Comparison of ENCODE assay signal across 19 mouse cellular contexts in genomic region chr11:77932576-77932975, GRCm38 (mm10). TPM values are rescaled to one million over a fixed set of nuclear protein-coding genes. Genes with fewer than 3 reads are reported as not detected.
DNase-seq lines count a peak whose midpoint lies in the region; ATAC-seq and TF ChIP-seq lines count a peak whose summit lies in the region.
"Had no signal": no experiment of that assay in that cellular context is flagged by ENCODE, and none has a peak within 500 bp of the region (broad histone marks: within the 10 kb centered on the region; RNA-seq: fewer than 3 reads in every experiment).

No protein-coding gene starts in this region.

- TF ChIP-seq CTCF in left cerebral cortex, adult 2 months (IDR thresholded peaks at IDR 0.05): no peak
- TF ChIP-seq CTCF in olfactory bulb, adult 2 months (IDR thresholded peaks at IDR 0.05; ENCODE audit: insufficient read depth, low read depth, low read length): no peak
- TF ChIP-seq CTCF in thymus, adult 2 months (IDR thresholded peaks at IDR 0.05; ENCODE audit: borderline replicate concordance, control insufficient read depth, extremely low read depth, insufficient read depth, low read length, poor library complexity): no peak

- whole genome bisulfite sequencing in hindbrain, embryonic 12.5 days: 39% methylated on average over 5 of the region's 5 CpGs
- 52% methylated on average over 5 of the region's 5 CpGs for WGBS in midbrain, embryonic 13.5 days
- WGBS in olfactory bulb, adult 2 months: 23% methylated on average over 5 of the region's 5 CpGs
- 33% methylated on average over 5 of the region's 5 CpGs for WGBS in thymus, adult 2 months

- peak overlapping the region; percentile 77 for H3K4me3 ChIP-seq in left cerebral cortex, adult 2 months
- H3K4me3 ChIP-seq in hindbrain, embryonic 12.5 days: peak overlapping the region; percentile 66
- H3K4me3 ChIP-seq in midbrain, embryonic 13.5 days (replicated peaks): peak overlapping the region; percentile 88
- H3K4me3 ChIP-seq in olfactory bulb, adult 2 months (ENCODE audit: insufficient read depth, low read depth, low read length): peak overlapping the region; percentile 97
- no peak overlapping the region for H3K4me3 ChIP-seq in thymus, adult 2 months (ENCODE audit: control insufficient read depth, insufficient read depth, low read length)
- H3K4me3 ChIP-seq: heart, embryonic 12.5 days; lung, embryonic 15.5 days had no signal

- H3K9me3 ChIP-seq in hindbrain, embryonic 12.5 days (replicated peaks): no peaks in the 10 kb centered on the region
- no peaks in the 10 kb centered on the region for H3K9me3 ChIP-seq in midbrain, embryonic 13.5 days
- H3K9me3 ChIP-seq: heart, embryonic 12.5 days; lung, embryonic 15.5 days had no signal

- no peak overlapping the region; the same call in 1 of the 2 replicates for H3K27ac ChIP-seq in left cerebral cortex, adult 2 months
- H3K27ac ChIP-seq in hindbrain, embryonic 12.5 days: no peak overlapping the region
- peak overlapping the region; percentile 47; the same call in 1 of the 2 replicates for H3K27ac ChIP-seq in midbrain, embryonic 13.5 days
- peak overlapping the region; percentile 96 for H3K27ac ChIP-seq in olfactory bulb, adult 2 months (ENCODE audit: insufficient read depth, low read depth, low read length)
- H3K27ac ChIP-seq in thymus, adult 2 months (ENCODE audit: control insufficient read depth, insufficient read depth, low read length): no peak overlapping the region
- H3K27ac ChIP-seq: lung, embryonic 15.5 days had no signal

- intact Hi-C loops in left cerebral cortex, adult 2 months (cut with DNase I): loop anchor here (5.0 kb wide), 1 partner anchor 35 kb away; no protein-coding TSS in a partner anchor

- no peak for TF ChIP-seq POLR2A in olfactory bulb, adult 2 months (IDR thresholded peaks at IDR 0.05; ENCODE audit: insufficient read depth, low read depth, low read length)
- no peak for TF ChIP-seq POLR2A in thymus, adult 2 months (IDR thresholded peaks at IDR 0.05; ENCODE audit: control insufficient read depth, extremely low read depth, insufficient read depth, low read length, poor library complexity)

- DNase-seq in left cerebral cortex, adult 2 months (ENCODE audit: extremely low spot score in 1 of 2, low spot score in 2 of 2): no peak
- DNase-seq in left cerebral cortex, adult 18-20 months (ENCODE audit: low spot score in 2 of 2): no peak
- DNase-seq in adrenal gland, adult 18-20 months (ENCODE audit: low spot score in 2 of 2): no peak
- no peak for DNase-seq in thymus, adult 2 months
- no peak for DNase-seq in ovary, postnatal 14 days (ENCODE audit: low spot score)
- DNase-seq: cerebellum, adult 11-12 months; gastrocnemius, postnatal 36 days; heart, postnatal 36 days; kidney, adult 18-20 months; kidney, postnatal 14 days; left cerebral cortex, postnatal 4 days had no signal

- H3K36me3 ChIP-seq in hindbrain, embryonic 12.5 days: no peaks in the 10 kb centered on the region
- no peaks in the 10 kb centered on the region for H3K36me3 ChIP-seq in midbrain, embryonic 13.5 days
- H3K36me3 ChIP-seq in thymus, adult 2 months (ENCODE audit: control insufficient read depth, insufficient read depth, low read length): no peaks in the 10 kb centered on the region
- H3K36me3 ChIP-seq: heart, embryonic 12.5 days; lung, embryonic 15.5 days had no signal

- 0 out of 2 replicates have a peak overlapping the region, but pooled peaks have one; percentile 83 for H3K9ac ChIP-seq in hindbrain, embryonic 12.5 days
- peak overlapping the region; percentile 91 for H3K9ac ChIP-seq in midbrain, embryonic 13.5 days (replicated peaks)
- H3K9ac ChIP-seq: heart, embryonic 12.5 days; lung, embryonic 15.5 days had no signal

- peaks cover 79% of the 10 kb centered on the region for H3K27me3 ChIP-seq in hindbrain, embryonic 12.5 days
- H3K27me3 ChIP-seq in midbrain, embryonic 13.5 days: peaks cover 73% of the 10 kb centered on the region
- H3K27me3 ChIP-seq in thymus, adult 2 months (ENCODE audit: control insufficient read depth, insufficient read depth, low read length): peaks cover 37% of the 10 kb centered on the region

- peak overlapping the region; percentile 94 for H3K4me2 ChIP-seq in hindbrain, embryonic 12.5 days (replicated peaks)
- peak overlapping the region; percentile 96 for H3K4me2 ChIP-seq in midbrain, embryonic 13.5 days (replicated peaks)
- H3K4me2 ChIP-seq: heart, embryonic 12.5 days; liver, embryonic 11.5 days; lung, embryonic 15.5 days had no signal

- peaks cover 58% of the 10 kb centered on the region for H3K4me1 ChIP-seq in hindbrain, embryonic 12.5 days
- H3K4me1 ChIP-seq in midbrain, embryonic 13.5 days (replicated peaks): peaks cover 85% of the 10 kb centered on the region
- H3K4me1 ChIP-seq in olfactory bulb, adult 2 months (ENCODE audit: control insufficient read depth, insufficient read depth, low read length): peaks cover 34% of the 10 kb centered on the region
- H3K4me1 ChIP-seq in thymus, adult 2 months (replicated peaks; ENCODE audit: control insufficient read depth, insufficient read depth, low read length): peaks cover 9% of the 10 kb centered on the region

- no peak for ATAC-seq in hindbrain, embryonic 12.5 days (ENCODE audit: low FRiP score)
- ATAC-seq in midbrain, embryonic 13.5 days: no peak

RNA-seq across cellular contexts. Expression of gene Sez6, which starts 2.0 kb away (rescaled TPM):
- 100 to 1,000 TPM; 127 to 157 TPM for total RNA-seq in left cerebral cortex, adult 2 months (2021)
- total RNA-seq in left cerebral cortex, adult 18-20 months (2021): 100 to 1,000 TPM; 145 to 154 TPM
- polyA plus RNA-seq in hindbrain, embryonic 12.5 days (2016; fragmentation: Nextera tagmentation; extraction: Ambion mirVana): 47.3 and 48.7 TPM in 2 replicates
- polyA plus RNA-seq in midbrain, embryonic 13.5 days (2015; fragmentation: Nextera tagmentation; extraction: Ambion mirVana): 118 TPM in 2 replicates
- polyA plus RNA-seq in olfactory bulb, adult 2 months (2012; ENCODE audit: insufficient read depth, insufficient read length, low replicate concordance, missing spikeins): 109 TPM in 1 of 2 replicates, not detected in the other
- total RNA-seq in adrenal gland, adult 18-20 months (2021): 1 to 10 TPM; 2.1 to 2.4 TPM
- 1.1 TPM in 2 replicates for polyA plus RNA-seq in thymus, adult 2 months (2012; rRNA removed)
- total RNA-seq: megakaryocyte-erythroid progenitor cell, adult 5-6 weeks; neutrophil, adult 5-6 weeks had no signal

RNA-seq across cellular contexts. Expression of gene Pipox, which starts 38.7 kb away (rescaled TPM):
- total RNA-seq in left cerebral cortex, adult 2 months (2021): 1 to 10 TPM in 1 of 2 experiments, under 1 TPM in 1; 0.70 to 1.3 TPM
- 1 to 10 TPM in 1 of 2 experiments, under 1 TPM in 1; 0.81 to 1.2 TPM for total RNA-seq in left cerebral cortex, adult 18-20 months (2021)
- 5.0 and 7.1 TPM in 2 replicates for polyA plus RNA-seq in hindbrain, embryonic 12.5 days (2016; fragmentation: Nextera tagmentation; extraction: Ambion mirVana)
- polyA plus RNA-seq in midbrain, embryonic 13.5 days (2015; fragmentation: Nextera tagmentation; extraction: Ambion mirVana): 8.6 and 11.0 TPM in 2 replicates
- not detected in 2 replicates for polyA plus RNA-seq in olfactory bulb, adult 2 months (2012; ENCODE audit: insufficient read depth, insufficient read length, low replicate concordance, missing spikeins)
- 1 to 10 TPM in 1 of 2 experiments, under 1 TPM in 1; 0.26 to 2.4 TPM for total RNA-seq in adrenal gland, adult 18-20 months (2021)
- polyA plus RNA-seq in thymus, adult 2 months (2012; rRNA removed): 5.1 and 6.5 TPM in 2 replicates
- total RNA-seq: gastrocnemius, postnatal 36 days; megakaryocyte-erythroid progenitor cell, adult 5-6 weeks; neutrophil, adult 5-6 weeks had no signal

RNA-seq across cellular contexts. Expression of gene Phf12, which starts 50.0 kb away (rescaled TPM):
- 10 to 100 TPM; 58.9 to 59.2 TPM for total RNA-seq in left cerebral cortex, adult 2 months (2021)
- total RNA-seq in left cerebral cortex, adult 18-20 months (2021): 10 to 100 TPM; 51.6 to 54.0 TPM
- polyA plus RNA-seq in hindbrain, embryonic 12.5 days (2016; fragmentation: Nextera tagmentation; extraction: Ambion mirVana): 30.6 and 30.7 TPM in 2 replicates
- 22.7 and 22.8 TPM in 2 replicates for polyA plus RNA-seq in midbrain, embryonic 13.5 days (2015; fragmentation: Nextera tagmentation; extraction: Ambion mirVana)
- 389 TPM in 1 of 2 replicates, not detected in the other for polyA plus RNA-seq in olfactory bulb, adult 2 months (2012; ENCODE audit: insufficient read depth, insufficient read length, low replicate concordance, missing spikeins)
- 10 to 100 TPM; 42.3 to 51.8 TPM for total RNA-seq in adrenal gland, adult 18-20 months (2021)
- 151 and 160 TPM in 2 replicates for polyA plus RNA-seq in thymus, adult 2 months (2012; rRNA removed)

Comparison
In these comparisons a context has a peak if more than half of its experiments do, and no peak if none do; other contexts are left out.
1. H3K27ac ChIP-seq: peak in midbrain, embryonic 13.5 days (single experiment) and olfactory bulb, adult 2 months (single experiment); none in left cerebral cortex, adult 2 months (single experiment), hindbrain, embryonic 12.5 days (single experiment) and thymus, adult 2 months (single experiment).
2. RNA of gene Sez6, which starts 2.0 kb away (polyA plus RNA-seq): 118 TPM in midbrain, embryonic 13.5 days, 109 TPM in olfactory bulb, adult 2 months and 47.3 to 48.7 TPM in hindbrain, embryonic 12.5 days; 1.1 TPM in thymus, adult 2 months; every median in the first group is over 10 times any median in the second.